Comparison of ENCODE assay signal across 8 mouse cellular contexts in genomic region chr10:127380767-127381742, GRCm38 (mm10). TPM values are rescaled to one million over a fixed set of nuclear protein-coding genes. Genes with fewer than 3 reads are reported as not detected.
A peak's percentile ranks its signal among the peaks of the same experiment; 100 is the strongest.
DNase-seq lines count a peak whose midpoint lies in the region; ATAC-seq and TF ChIP-seq lines count a peak whose summit lies in the region.

No protein-coding gene starts in this region.

- under 1% methylated on average over 13 of the region's 79 CpGs for WGBS in lung, embryonic 15.5 days
- WGBS in olfactory bulb, adult 2 months = 11% methylated on average over 58 of the region's 79 CpGs

- DNase-seq in c-Kit-negative CD71-positive TER-119-positive erythroid progenitor cells, embryonic 14.5 days (ENCODE audit: low read depth, low spot score) = peak; percentile 20
- peak; percentile 13 for DNase-seq in fibroblast of lung, adult 2 months (ENCODE audit: low read depth)
- DNase-seq in heart, postnatal 14 days = peak; percentile 79 to 85
- DNase-seq in layer of hippocampus, adult 11-12 months (ENCODE audit: low spot score) = peak; percentile 34
- peak; percentile 55 for DNase-seq in thymus, postnatal 0 days (ENCODE audit: low spot score)

- peak overlapping the region; percentile 58 for H3K9ac ChIP-seq in lung, embryonic 15.5 days

- no peaks in the 10 kb centered on the region for H3K9me3 ChIP-seq in E14TG2a.4 (ENCODE audit: low read length)
- H3K9me3 ChIP-seq in lung, embryonic 15.5 days = no peaks in the 10 kb centered on the region

- H3K27me3 ChIP-seq in E14TG2a.4 (ENCODE audit: insufficient read depth, low read length) = no peaks in the 10 kb centered on the region
- H3K27me3 ChIP-seq in lung, embryonic 15.5 days = no peaks in the 10 kb centered on the region

- no peaks in the 10 kb centered on the region for H3K36me3 ChIP-seq in E14TG2a.4 (ENCODE audit: insufficient read depth, low read length)
- no peaks in the 10 kb centered on the region for H3K36me3 ChIP-seq in lung, embryonic 15.5 days

- H3K27ac ChIP-seq in lung, embryonic 15.5 days = peak overlapping the region; percentile 95
- H3K27ac ChIP-seq in olfactory bulb, adult 2 months (ENCODE audit: insufficient read depth, low read depth, low read length) = 0 out of 2 replicates have a peak overlapping the region, but pooled peaks have one; percentile 19

- intact Hi-C loops in heart, postnatal 14 days (cut with DNase I) = loop anchor here (5.0 kb wide), 1 partner anchor 41 kb away; no protein-coding TSS in a partner anchor

- TF ChIP-seq CTCF in E14TG2a.4 (conservative IDR thresholded peaks at IDR 0.05; ENCODE audit: low read length) = no peak
- TF ChIP-seq CTCF in olfactory bulb, adult 2 months (IDR thresholded peaks at IDR 0.05; ENCODE audit: insufficient read depth, low read depth, low read length) = no peak

- TF ChIP-seq POLR2A in olfactory bulb, adult 2 months (IDR thresholded peaks at IDR 0.05; ENCODE audit: insufficient read depth, low read depth, low read length) = no peak

- H3K4me1 ChIP-seq in E14TG2a.4 (replicated peaks; ENCODE audit: low read depth, low read length) = peaks cover 64% of the 10 kb centered on the region
- peaks cover 11% of the 10 kb centered on the region for H3K4me1 ChIP-seq in lung, embryonic 15.5 days
- H3K4me1 ChIP-seq in olfactory bulb, adult 2 months (ENCODE audit: control insufficient read depth, insufficient read depth, low read length) = peaks cover 2% of the 10 kb centered on the region; the same call in 1 of the 2 replicates

- H3K4me3 ChIP-seq in E14TG2a.4 (replicated peaks; ENCODE audit: low read length) = peak overlapping the region; percentile 87
- peak overlapping the region; percentile 67 for H3K4me3 ChIP-seq in lung, embryonic 15.5 days
- peak overlapping the region; percentile 85 for H3K4me3 ChIP-seq in olfactory bulb, adult 2 months (ENCODE audit: insufficient read depth, low read depth, low read length)

- peak; percentile 87 for ATAC-seq in lung, embryonic 15.5 days (ENCODE audit: borderline replicate concordance, extremely low read depth, low FRiP score, low TSS enrichment)

- H3K4me2 ChIP-seq in lung, embryonic 15.5 days = peak overlapping the region; percentile 55

RNA-seq across cellular contexts. Expression of gene R3hdm2, which starts 0.9 kb away (rescaled TPM):
- total RNA-seq in heart, postnatal 14 days (2021) = 100 to 1,000 TPM; 115 to 120 TPM
- 29.0 and 30.1 TPM in 2 replicates for polyA plus RNA-seq in lung, embryonic 15.5 days (2015; fragmentation: Nextera tagmentation; extraction: Ambion mirVana)
- 475 and 884 TPM in 2 replicates for polyA plus RNA-seq in olfactory bulb, adult 2 months (2012; ENCODE audit: insufficient read depth, insufficient read length, low replicate concordance, missing spikeins)
- polyA plus RNA-seq in thymus, postnatal 0 days (2015; fragmentation: Nextera tagmentation; extraction: Ambion mirVana) = 19.4 and 26.7 TPM in 2 replicates

RNA-seq across cellular contexts. Expression of gene Inhbc, which starts 10.8 kb away (rescaled TPM):
- not detected for total RNA-seq in heart, postnatal 14 days (2021)
- polyA plus RNA-seq in lung, embryonic 15.5 days (2015; fragmentation: Nextera tagmentation; extraction: Ambion mirVana) = 0.07 TPM in 1 of 2 replicates, not detected in the other
- polyA plus RNA-seq in olfactory bulb, adult 2 months (2012; ENCODE audit: insufficient read depth, insufficient read length, low replicate concordance, missing spikeins) = not detected in 2 replicates
- polyA plus RNA-seq in thymus, postnatal 0 days (2015; fragmentation: Nextera tagmentation; extraction: Ambion mirVana) = not detected in 2 replicates

RNA-seq across cellular contexts. Expression of gene Inhbe, which starts 26.8 kb away (rescaled TPM):
- not detected for total RNA-seq in heart, postnatal 14 days (2021)
- not detected in 2 replicates for polyA plus RNA-seq in lung, embryonic 15.5 days (2015; fragmentation: Nextera tagmentation; extraction: Ambion mirVana)
- not detected in 2 replicates for polyA plus RNA-seq in olfactory bulb, adult 2 months (2012; ENCODE audit: insufficient read depth, insufficient read length, low replicate concordance, missing spikeins)
- polyA plus RNA-seq in thymus, postnatal 0 days (2015; fragmentation: Nextera tagmentation; extraction: Ambion mirVana) = not detected in 2 replicates

RNA-seq across cellular contexts. Expression of gene Gli1, which starts 39.3 kb away (rescaled TPM):
- total RNA-seq in heart, postnatal 14 days (2021) = 1 to 10 TPM; 1.4 to 2.4 TPM
- 10.4 and 11.5 TPM in 2 replicates for polyA plus RNA-seq in lung, embryonic 15.5 days (2015; fragmentation: Nextera tagmentation; extraction: Ambion mirVana)
- not detected in 2 replicates for polyA plus RNA-seq in olfactory bulb, adult 2 months (2012; ENCODE audit: insufficient read depth, insufficient read length, low replicate concordance, missing spikeins)
- 0.13 and 0.14 TPM in 2 replicates for polyA plus RNA-seq in thymus, postnatal 0 days (2015; fragmentation: Nextera tagmentation; extraction: Ambion mirVana)

RNA-seq across cellular contexts. Expression of gene Arhgap9, which starts 59.3 kb away (rescaled TPM):
- total RNA-seq in heart, postnatal 14 days (2021) = 1 to 10 TPM; 3.1 to 4.5 TPM
- polyA plus RNA-seq in lung, embryonic 15.5 days (2015; fragmentation: Nextera tagmentation; extraction: Ambion mirVana) = 3.5 and 6.9 TPM in 2 replicates
- polyA plus RNA-seq in olfactory bulb, adult 2 months (2012; ENCODE audit: insufficient read depth, insufficient read length, low replicate concordance, missing spikeins) = 260 TPM in 1 of 2 replicates, not detected in the other
- polyA plus RNA-seq in thymus, postnatal 0 days (2015; fragmentation: Nextera tagmentation; extraction: Ambion mirVana) = 107 and 127 TPM in 2 replicates

Comparison
In these comparisons a context has a peak if more than half of its experiments do, and no peak if none do; other contexts are left out.
1. Peak in every context shown above with its lines: DNase-seq, ATAC-seq, H3K4me3 ChIP-seq and H3K27ac ChIP-seq.
2. DNase-seq: peak in every context shown above with its lines; median percentile 82 in heart, postnatal 14 days; 55 in thymus, postnatal 0 days; 34 in layer of hippocampus, adult 11-12 months; 20 in c-Kit-negative CD71-positive TER-119-positive erythroid progenitor cells, embryonic 14.5 days; 13 in fibroblast of lung, adult 2 months.
3. RNA of gene R3hdm2, which starts 0.9 kb away (polyA plus RNA-seq): 475 to 884 TPM in olfactory bulb, adult 2 months; 29.0 to 30.1 TPM in lung, embryonic 15.5 days and 19.4 to 26.7 TPM in thymus, postnatal 0 days; every median in the first group is over 10 times any median in the second.